Mouse (Mus musculus) thymus, postnatal 14 days (tissue): ENCODE results near the gene Erbb3.
A peak's percentile ranks its signal among the peaks of the same experiment; 100 is the strongest.
"Not testable (repeated sequence)": the region's sequence is repeated elsewhere in the genome, so short reads cannot be mapped to it uniquely, and the experiment has no call there.

Source experiments
- DNase-seq: peaks from one replicate; pipeline ENCODE4 v3.0.0; 2021

The Erbb3 gene

DNA sequence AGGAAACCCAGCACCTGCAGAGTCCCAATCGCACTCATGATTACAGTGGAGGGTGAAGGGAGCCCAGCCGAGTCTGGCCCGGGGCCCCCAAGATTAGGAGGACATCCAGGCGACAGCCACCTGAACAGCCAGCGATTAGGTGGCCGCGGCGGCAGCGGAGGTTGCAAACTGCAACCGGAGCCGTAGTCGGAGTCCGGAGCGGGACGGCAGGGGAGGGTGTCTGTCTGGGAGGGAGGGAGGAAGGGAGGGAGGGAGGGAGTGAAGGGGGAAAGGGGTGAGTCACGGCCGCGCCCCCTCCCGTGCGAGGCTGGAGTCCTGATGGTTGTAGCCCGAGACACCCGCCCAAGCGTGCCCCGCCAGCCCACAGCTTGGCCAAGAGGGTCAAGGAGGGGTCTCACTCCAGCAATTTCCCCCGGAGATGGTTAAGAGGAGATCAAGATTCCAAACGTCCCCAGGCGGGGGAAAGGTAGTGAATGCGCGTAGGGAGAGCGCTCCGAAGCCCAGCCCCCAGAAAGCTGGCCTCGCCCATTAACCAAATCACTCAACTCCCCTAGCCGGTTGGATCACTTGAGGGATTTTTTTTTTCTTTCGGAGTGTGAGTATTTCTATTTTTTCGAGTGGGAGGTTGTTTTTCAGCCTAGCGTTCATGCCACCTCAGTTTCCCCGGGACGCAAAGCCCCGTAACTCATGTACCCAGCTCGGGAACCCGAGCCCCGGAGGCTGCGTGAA is at the start of gene Erbb3:
Gene Erbb3, minus strand, starts transcription at position 189 of the 729 bp plus-strand sequence.
- DNase-seq: peak; percentile 46

- peak; percentile 86 for DNase-seq
Measured at GRCm38 (mm10) chr10:128637011-128637410, 47.6 kb upstream of the Erbb3 start.

DNA sequence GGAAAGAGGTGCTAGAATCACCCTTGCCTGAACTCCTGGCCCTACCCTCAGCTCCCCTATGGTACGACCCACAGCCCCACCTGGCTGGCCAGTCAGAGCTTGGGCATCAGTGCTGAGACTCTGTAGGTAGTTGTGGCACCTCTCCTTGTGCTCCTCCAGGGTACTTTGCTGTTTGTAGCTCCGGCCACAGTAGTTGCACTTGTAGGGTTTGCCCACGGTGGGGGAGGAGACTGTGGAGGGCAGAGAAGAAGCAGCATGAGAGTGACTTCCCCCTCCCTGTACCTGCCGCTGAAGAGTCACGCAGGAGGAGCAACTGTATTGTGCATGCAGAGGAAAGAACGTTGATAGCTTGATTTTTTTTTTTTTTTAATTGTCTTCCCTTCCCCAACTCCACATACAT is 47.1 kb upstream of the Erbb3 start:
- peak; percentile 70 for DNase-seq

- DNase-seq: no peak
Measured at GRCm38 (mm10) chr10:128635697-128636096, 46.2 kb upstream of the Erbb3 start.

- DNase-seq: no peak
Measured at GRCm38 (mm10) chr10:128631571-128631970, 42.1 kb upstream of the Erbb3 start.

GRCm38 (mm10) chr10:128630306-128630705 is 40.9 kb upstream of the Erbb3 start:
- not testable (repeated sequence) for DNase-seq

DNA sequence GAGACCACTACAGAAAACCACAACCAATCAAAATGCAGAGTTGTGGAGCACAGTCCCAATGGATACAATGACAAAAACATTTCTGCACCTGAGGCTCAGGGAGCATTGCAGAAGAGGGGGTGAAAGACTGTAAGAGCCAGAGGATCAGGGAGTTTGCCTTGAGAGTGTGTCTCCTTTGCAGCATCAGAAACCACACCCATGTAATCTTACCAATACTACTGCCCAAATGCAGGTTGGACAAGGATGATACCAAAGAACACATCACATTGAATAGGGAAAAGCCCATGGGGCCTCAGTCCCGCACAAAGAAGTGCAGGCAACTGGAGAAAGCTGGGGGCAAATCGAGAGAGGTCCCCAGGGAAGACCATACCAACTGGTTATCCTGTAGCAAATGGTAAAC is 40.3 kb upstream of the Erbb3 start:
- DNase-seq: no peak

DNA sequence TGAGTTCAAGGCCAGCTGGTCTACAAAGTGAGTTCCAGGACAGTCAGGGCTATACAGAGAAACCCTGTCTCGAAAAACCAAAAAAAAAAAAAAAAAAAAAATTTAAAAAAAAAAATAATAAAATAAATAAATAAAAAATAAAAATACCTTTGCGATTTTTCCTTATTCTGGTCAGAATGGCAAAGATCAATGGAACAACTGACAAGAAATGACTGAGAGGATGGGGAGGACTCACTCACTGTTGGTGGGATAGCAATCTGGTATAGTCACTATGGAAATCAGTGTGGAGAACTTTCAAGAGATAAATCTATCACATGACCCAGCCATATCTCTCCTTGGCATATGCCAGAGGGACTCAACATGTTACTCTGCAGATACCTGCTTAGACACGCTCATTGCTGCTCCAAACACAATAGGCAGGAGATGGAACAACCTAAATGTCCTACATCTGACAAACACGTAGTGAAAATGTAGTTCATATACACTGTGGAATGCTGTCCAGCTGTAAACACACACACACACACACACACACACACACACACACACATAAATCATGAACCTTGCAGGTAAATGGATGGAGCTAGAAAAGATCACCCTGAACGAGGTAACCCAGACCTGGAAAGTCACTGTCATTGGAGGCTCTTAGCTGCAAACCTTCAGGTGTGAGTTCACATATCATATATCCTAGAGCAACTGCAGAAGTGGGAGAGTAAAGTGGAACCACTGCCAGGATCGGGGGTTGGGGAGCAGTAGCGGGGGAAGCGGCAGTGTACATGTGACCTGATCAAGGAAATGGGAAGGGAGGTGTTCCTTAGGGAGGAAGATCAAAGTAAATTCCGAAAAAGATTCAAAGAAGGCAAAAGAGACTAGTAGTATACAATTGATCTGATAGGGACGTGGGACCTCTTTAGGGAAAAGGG is 38.2 kb upstream of the Erbb3 start:
- DNase-seq: no peak

DNA sequence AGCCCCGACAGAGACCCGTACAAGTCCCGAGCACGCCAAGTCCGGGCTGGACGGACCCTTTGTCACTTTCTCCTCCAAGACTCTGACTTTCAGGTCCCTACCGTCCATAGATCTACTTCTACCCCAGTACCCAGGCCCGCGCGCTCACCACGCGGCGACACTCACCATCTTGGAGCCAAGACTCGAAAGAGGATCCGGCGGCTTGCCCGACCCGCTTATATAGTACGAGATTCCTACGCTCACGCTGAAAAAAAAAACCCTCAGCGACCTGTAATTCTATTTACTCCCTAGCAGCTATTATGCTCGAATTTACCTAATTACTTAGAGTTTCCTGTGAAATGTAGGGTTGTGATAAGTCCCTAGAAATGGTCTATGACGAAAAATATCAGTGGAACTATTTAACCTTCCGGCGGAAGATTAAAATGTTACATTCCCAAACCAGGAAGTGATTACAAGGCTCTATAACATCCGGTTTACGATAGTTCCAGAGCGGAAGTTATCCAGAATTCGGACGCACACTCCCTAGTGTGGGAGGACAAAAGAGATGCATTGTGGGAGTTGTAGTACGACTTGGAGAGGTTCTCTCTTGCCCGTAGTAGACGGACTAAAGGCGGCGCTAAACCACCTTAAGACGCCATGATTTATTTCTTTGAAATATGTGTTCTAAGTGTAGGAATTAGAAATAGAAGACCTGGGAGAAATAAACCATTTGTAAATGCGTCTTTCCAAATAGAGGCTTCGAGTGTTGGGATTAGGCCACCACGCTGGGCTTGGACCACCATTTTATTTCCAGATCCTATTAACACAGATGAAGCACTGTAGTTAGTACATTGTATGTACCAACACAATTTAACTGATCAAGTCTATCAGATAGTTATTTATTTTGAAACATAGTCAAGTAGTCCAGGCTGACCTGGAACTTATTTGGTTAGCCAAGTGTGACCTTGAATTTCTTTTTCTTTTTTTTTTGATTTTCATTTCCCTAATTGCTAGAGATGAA is 37.2 kb upstream of the Erbb3 start, which contains the start of gene Rps26:
Gene Rps26, minus strand, starts transcription at position 437 of the 1,000 bp plus-strand sequence.
- peak; percentile 90 for DNase-seq

- no peak for DNase-seq
Measured at GRCm38 (mm10) chr10:128625287-128625894, 35.9 kb upstream of the Erbb3 start.

DNA sequence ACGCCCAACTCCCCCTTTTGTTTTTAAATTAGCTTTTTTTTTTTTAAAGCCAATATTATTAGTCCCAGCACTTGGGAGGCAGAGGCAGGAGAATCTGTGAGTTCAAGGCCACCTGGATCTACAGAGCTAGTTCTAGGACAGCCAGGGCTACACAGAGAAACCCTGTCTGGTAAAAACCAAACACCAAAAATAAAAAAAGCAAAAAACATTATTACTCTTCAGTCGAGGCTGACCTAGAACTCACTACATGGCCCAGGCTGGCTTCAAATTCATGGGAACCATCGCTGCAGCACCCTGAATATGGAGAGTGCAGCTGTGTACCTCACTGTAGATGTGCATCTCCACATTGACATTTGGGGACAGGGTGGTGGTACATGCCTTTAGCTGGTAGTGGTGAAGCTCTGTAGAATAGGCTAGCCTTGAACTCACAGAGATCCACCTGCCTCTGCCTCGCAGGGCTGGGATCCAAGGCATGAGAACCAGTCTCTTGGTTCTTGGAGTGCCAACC is 33.7 kb upstream of the Erbb3 start:
- not testable (repeated sequence) for DNase-seq

DNA sequence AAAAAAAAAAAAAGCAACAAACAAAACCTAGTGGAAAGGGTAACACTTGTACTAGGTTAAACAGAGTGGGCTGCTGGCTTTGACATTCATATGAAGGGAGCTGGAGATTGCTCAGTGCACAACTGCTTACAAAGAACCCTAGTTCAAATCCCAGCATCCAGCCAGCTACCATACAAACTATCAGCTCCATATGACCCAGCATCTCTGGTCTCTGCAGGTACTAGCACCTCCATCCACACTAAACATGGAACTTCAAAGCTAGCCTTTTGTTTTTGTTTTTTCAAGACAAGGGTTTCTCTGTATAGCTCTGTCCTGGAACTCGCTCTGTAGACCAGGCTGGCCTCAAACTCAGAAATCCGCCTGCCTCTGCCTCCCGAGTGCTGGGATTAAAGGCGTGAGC is 33.2 kb upstream of the Erbb3 start:
- DNase-seq: no peak

DNA sequence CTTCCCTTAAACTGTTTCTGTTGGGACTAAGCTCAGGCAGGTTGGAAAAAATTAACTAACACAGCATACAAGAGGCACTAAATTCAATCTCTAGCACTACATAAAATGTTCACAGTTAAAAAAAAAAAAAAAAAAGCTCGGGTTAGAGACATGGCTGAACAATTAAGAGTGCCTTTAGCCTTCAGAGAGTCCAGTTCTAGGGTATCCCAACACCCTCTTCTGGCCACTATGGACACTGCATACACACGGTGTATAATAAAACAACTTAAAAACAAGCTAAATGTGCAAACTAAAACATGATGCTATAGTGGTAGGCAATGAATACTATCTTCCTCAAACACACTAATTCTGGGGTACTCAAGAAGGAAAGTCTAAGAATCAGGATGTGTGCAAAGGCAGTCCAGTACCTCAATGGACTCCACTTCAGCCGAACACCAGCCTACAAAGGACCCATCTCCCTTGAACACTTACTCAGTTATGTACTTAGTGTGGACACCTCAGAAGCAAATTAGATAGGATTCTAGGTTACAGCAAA is 32.6 kb upstream of the Erbb3 start:
- no peak for DNase-seq

- DNase-seq: no peak
Measured at GRCm38 (mm10) chr10:128620241-128620640, 30.8 kb upstream of the Erbb3 start.

DNA sequence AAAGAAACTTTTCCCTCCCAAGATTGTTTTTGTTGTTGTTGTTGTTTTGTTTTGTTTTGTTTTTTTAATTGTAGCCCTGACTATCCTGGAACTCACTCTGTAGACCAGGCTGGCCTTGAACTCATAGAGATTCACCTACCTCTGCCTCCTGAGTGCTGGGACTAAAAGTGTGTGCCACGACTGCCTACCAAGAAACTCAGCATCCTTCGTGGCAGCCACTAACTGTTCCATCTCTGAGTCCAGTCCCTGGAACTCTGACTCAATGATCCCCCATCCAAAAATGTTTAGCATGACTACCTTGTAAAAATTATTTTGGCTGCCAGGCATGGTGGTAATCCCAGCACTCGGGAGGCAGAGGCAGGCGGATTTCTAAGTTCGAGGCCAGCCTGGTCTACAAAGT is 29.7 kb upstream of the Erbb3 start:
- DNase-seq: not testable (repeated sequence)

GRCm38 (mm10) chr10:128618570-128618969 is 29.1 kb upstream of the Erbb3 start:
- DNase-seq: no peak

GRCm38 (mm10) chr10:128615798-128616448 is 26.5 kb upstream of the Erbb3 start:
- not testable (repeated sequence) for DNase-seq

DNA sequence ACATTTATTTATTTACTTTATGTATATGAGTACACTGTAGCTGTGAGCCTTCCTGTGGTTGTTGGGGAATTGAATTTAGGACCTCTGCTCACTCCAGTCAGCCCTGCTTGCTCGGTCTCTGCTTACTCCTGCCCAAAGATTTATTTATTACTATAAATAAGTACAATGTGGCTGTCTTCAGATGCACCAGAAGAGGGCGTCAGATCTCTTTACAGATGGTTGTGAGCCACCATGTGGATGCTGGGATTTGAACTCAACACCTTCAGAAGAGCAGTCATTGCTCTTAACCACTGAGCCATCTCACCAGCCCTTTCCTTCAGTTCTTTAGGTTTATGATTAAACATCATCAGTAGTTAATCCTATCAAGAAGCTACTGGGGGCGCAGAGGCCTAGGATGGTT is 25.5 kb upstream of the Erbb3 start:
- no peak for DNase-seq

DNA sequence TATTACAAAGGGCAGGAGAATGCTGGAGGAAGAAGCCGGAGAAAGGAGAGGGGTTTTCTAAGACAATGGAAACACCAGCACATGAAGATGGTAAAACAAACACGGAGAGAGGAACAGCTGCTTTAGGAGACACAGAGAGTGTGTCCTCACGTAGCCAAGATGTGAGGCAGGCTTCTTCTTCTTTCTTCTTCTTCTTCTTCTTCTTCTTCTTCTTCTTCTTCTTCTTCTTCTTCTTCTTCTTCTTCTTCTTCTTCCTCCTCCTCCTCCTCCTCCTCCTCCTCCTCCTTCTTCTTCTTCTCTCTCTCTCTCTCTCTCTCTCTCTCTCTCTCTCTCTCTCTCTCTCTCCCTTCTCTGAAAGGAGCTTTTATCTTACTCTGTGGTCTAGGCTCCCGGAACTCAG is 24.4 kb upstream of the Erbb3 start:
- not testable (repeated sequence) for DNase-seq

DNA sequence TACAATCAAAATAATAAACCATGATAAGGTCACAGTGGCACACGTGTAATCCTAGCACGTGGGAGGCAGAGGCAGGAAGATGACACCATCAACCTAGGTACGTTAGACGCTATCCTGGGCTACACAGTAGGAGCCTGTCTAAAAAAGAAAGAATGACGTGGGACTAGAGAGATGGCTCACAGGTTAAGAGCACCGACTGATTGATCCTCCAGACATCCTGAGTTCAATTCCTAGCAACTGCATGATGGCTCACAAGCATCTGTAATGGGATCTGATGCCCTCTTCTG is 23.6 kb upstream of the Erbb3 start:
- no peak for DNase-seq

- DNase-seq: peak; percentile 80
Measured at GRCm38 (mm10) chr10:128612433-128613153, 23.1 kb upstream of the Erbb3 start.
